Mouse (Mus musculus): ENCODE measurements around the gene Evi5l.
A peak's percentile ranks its signal among the peaks of the same experiment; 100 is the strongest.
"Not testable (repeated sequence)": the region's sequence is repeated elsewhere in the genome, so short reads cannot be mapped to it uniquely, and the experiment has no call there.

Evi5l gene

GRCm38 (mm10) chr8:4239193-4239890 lies 73.0 kb downstream of the Evi5l start:
- no peak for DNase-seq

- no peak for DNase-seq
Observed at GRCm38 (mm10) chr8:4245061-4245460, 78.7 kb downstream of the Evi5l start.

GRCm38 (mm10) chr8:4245737-4246136 lies 79.4 kb downstream of the Evi5l start:
- DNase-seq: no peak

GRCm38 (mm10) chr8:4247241-4247640 lies 80.9 kb downstream of the Evi5l start:
- no peak for DNase-seq

GRCm38 (mm10) chr8:4247951-4248540 lies 81.7 kb downstream of the Evi5l start, which contains the start of gene Tgfbr3l:
Gene Tgfbr3l (plus strand): TSS chr8:4248214.
- no peak for DNase-seq

DNA sequence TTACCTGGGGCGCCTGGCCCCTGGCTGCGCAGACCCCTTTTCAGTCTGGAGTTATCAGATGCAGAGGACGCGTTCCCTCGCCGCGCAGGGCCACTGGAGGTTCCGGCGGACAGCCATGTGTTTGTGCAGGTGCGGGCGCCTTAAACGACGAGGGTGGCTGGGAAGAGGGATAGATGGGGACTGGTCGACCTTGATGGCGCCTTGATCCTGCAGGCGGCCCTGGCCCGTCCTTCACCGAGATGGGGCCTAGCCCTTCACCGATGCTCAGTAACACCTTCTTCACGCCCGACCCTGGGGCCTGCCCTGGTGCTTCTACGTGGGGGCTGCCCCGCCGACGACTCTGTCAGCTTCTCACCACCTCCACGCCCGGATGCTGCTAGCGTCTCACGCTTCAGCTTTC lies 82.8 kb downstream of the Evi5l start:
- no peak for DNase-seq

DNA sequence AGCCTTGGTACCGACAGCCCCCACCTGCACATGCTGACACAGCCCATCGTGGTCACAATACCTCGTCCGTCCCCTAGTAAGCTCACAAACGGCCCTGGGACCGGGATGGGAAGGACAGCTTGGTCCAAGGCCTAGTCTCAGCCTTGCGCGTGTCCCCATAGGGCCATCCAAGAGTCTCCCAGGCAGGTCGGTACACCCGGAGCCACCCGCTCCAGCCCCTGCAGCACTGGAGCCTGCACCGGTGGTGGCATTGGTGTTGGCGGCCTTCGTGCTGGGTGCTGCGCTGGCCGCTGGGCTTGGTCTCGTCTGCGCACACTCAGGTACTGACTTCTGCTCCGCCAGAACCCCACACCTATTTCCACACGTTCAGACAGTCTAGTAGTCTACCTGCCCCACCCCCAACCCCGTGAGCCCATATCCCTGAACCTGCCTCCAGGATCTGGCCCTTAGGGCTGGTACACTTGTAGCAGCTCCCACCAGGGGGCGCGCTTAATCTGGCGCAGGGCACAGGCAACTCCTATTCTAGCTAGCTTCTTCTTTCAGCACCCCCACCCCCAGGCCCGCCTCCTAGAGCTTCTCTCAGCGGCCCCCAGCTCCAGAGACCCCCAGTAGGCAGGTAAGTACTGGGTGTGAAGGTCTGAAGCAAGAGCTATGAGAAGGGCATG lies 84.1 kb downstream of the Evi5l start:
- DNase-seq: peak; percentile 89

- DNase-seq: no peak
Observed at GRCm38 (mm10) chr8:4252116-4252760, 85.9 kb downstream of the Evi5l start.

DNA sequence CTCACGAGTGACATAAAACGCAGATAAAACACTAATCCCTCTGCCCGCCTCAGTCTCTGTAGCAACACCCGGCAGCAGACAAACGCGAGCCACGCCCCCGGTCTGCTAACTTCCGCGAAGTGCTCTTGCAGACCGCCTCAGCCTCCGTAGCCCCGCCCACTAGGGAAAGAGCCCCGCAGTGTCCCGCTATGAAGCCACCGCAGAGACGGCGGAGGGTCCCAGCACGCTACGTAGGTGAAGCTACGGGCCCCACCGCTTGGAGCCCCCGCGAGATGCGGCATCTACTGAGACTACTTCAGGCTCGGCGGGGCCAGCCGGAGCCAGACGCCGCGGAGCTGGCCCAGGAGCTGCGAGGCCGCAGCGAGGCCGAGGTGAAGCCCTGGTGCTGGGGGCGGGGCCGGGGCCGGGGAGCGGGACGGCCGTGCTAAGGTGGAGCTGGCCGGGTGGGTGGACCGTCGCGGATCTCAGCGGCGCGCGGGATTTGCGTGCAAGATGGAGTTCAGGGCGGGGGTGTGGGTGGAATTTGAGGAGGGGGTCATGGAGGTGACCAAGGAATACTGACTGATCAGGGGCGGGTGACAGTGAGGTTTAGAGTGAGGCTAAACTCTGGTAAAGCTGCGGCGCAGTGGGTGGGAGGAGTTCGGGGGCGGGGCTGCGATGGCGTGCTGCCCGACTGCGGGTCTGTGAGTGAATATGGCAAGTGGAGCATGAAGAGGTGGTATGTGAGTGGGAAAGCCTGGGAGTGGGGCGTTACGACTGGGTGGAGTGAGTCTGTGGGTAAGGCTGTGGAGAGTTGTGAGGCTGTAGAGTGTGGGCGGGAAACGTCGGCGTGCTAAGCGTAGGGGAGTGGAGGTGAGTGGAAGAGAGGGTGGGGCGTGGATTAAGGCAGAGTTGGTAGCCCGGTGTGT lies 86.8 kb downstream of the Evi5l start, which contains the start of gene Snapc2:
Gene Snapc2, plus strand, starts transcription at position 147 of the 908 bp plus-strand sequence.
- peak; percentile 98 for DNase-seq

- peak; percentile 36 for DNase-seq
Observed at GRCm38 (mm10) chr8:4254001-4254400, 87.6 kb downstream of the Evi5l start.

GRCm38 (mm10) chr8:4255471-4255870 lies 89.1 kb downstream of the Evi5l start:
- not testable (repeated sequence) for DNase-seq

- no peak for DNase-seq
Observed at GRCm38 (mm10) chr8:4256911-4257310, 90.5 kb downstream of the Evi5l start.

DNA sequence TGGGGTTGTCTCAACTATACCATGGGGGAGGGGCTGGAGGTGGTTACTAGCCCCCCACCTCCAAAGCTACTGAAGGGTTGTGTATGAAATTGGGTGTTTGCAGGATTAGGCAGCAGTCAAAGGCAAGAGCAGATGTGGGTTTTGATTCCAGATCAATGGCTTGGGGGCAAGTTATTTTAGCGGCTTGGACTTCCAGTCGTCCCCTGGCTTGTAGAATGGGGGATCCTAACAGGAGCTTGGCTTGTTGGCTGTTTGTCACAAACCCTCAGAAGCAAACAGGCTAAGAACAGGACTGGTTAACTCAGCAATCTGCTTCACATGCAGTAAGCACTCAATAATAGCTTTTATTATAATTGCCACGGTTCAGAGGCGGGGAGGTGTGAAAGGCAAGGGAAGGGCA lies 91.0 kb downstream of the Evi5l start:
- no peak for DNase-seq

GRCm38 (mm10) chr8:4258233-4258632 lies 91.9 kb downstream of the Evi5l start:
- peak; percentile 74 for DNase-seq

GRCm38 (mm10) chr8:4258678-4259077 lies 92.3 kb downstream of the Evi5l start:
- DNase-seq: no peak

GRCm38 (mm10) chr8:4259125-4259804 lies 92.9 kb downstream of the Evi5l start, which contains the start of gene Ctxn1:
Gene Ctxn1 (minus strand): TSS chr8:4259274.
- peak; percentile 98 for DNase-seq

- DNase-seq: no peak
Observed at GRCm38 (mm10) chr8:4259805-4260170, 93.4 kb downstream of the Evi5l start.

Data from lung, postnatal 36 days (tissue).